Comparison of ENCODE assay signal across 13 mouse cellular contexts in the genomic region with DNA sequence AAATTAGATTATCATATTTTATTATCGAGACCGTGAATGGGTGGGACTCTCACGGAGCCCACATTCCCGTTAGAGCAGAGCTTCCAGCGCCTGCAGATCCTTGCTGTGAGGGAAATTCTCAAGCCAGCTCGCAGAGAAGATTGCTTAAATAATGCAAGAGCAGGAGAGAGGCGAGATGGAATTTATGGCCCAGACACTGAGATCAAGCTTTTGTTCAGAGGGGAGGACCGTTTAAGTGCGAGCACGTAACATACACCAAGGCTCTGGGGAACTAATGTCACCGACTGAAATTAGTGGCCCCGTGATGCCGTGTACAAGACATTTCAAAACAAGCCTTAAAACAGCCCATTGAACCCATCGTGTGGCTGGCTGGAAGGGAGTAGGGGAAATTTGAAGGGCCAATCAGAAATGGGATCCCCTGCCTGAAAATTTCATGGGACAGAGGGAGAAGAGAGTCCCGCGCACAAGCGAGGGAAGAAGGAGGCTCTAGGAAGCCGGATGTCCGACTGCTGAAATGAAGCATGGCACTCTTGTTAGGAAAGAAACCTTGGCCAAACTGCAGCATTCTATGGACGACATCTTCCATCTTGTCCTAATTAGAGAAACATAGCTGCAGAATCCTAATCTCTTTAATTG.
A peak's percentile ranks its signal among the peaks of the same experiment; 100 is the strongest.
DNase-seq lines count a peak whose midpoint lies in the region; ATAC-seq and TF ChIP-seq lines count a peak whose summit lies in the region.
"Had no signal": no experiment of that assay in that cellular context is flagged by ENCODE, and none has a peak within 500 bp of the region (broad histone marks: within the 10 kb centered on the region; RNA-seq: fewer than 3 reads in every experiment).

No protein-coding gene starts in this region.

- peak overlapping the region; percentile 47 for H3K4me2 ChIP-seq in kidney, embryonic 15.5 days
- peak overlapping the region; percentile 49 for H3K4me2 ChIP-seq in embryonic facial prominence, embryonic 13.5 days

- H3K4me3 ChIP-seq in kidney, embryonic 15.5 days (replicated peaks), result peak overlapping the region; percentile 17
- H3K4me3 ChIP-seq in embryonic facial prominence, embryonic 13.5 days, result peak overlapping the region; percentile 17
- H3K4me3 ChIP-seq: erythroblast, embryonic 14.5 days; myocyte had no signal

- no peak overlapping the region for H3K9ac ChIP-seq in kidney, embryonic 15.5 days
- H3K9ac ChIP-seq in embryonic facial prominence, embryonic 13.5 days, result 0 out of 2 replicates have a peak overlapping the region, but pooled peaks have one; percentile 27
- H3K9ac ChIP-seq: liver, postnatal 0 days had no signal

- no peak for TF ChIP-seq CTCF in brain, embryonic 14.5 days (IDR thresholded peaks at IDR 0.05; ENCODE audit: borderline replicate concordance, extremely low read depth, insufficient read depth, insufficient read length)

- no peak for TF ChIP-seq POLR2A in brain, embryonic 14.5 days (IDR thresholded peaks at IDR 0.05; ENCODE audit: borderline replicate concordance, extremely low read depth, insufficient read depth, insufficient read length, poor library complexity, severe bottlenecking)

- no peaks in the 10 kb centered on the region for H3K27me3 ChIP-seq in kidney, embryonic 15.5 days
- H3K27me3 ChIP-seq in embryonic facial prominence, embryonic 13.5 days, result peaks cover 6% of the 10 kb centered on the region; the same call in 1 of the 2 replicates

- ATAC-seq in kidney, embryonic 15.5 days (replicated peaks; ENCODE audit: low FRiP score), result no peak
- ATAC-seq in embryonic facial prominence, embryonic 13.5 days (ENCODE audit: insufficient number of reproducible peaks, insufficient read depth, low FRiP score, low TSS enrichment, low read depth), result no peak
- ATAC-seq: liver, postnatal 0 days had no signal

- H3K27ac ChIP-seq in kidney, embryonic 15.5 days, result peak overlapping the region; percentile 72
- H3K27ac ChIP-seq in embryonic facial prominence, embryonic 13.5 days, result no peak overlapping the region

- H3K4me1 ChIP-seq in kidney, embryonic 15.5 days, result peaks cover 40% of the 10 kb centered on the region
- peaks cover 32% of the 10 kb centered on the region for H3K4me1 ChIP-seq in embryonic facial prominence, embryonic 13.5 days

- no peaks in the 10 kb centered on the region for H3K9me3 ChIP-seq in kidney, embryonic 15.5 days (replicated peaks)
- no peaks in the 10 kb centered on the region for H3K9me3 ChIP-seq in embryonic facial prominence, embryonic 13.5 days

- 28% methylated on average over 20 of the region's 20 CpGs for WGBS in kidney, embryonic 15.5 days
- 44% methylated on average over 20 of the region's 20 CpGs for WGBS in embryonic facial prominence, embryonic 13.5 days

- intact Hi-C loops in left cerebral cortex, postnatal 36 days (cut with DNase I), result no loop called here

- no peak for DNase-seq in kidney, postnatal 10 days
- DNase-seq in brain, embryonic 14.5 days (ENCODE audit: low read depth), result peak; percentile 56
- DNase-seq in mesoderm, embryonic 11.5 days (ENCODE audit: low read depth, low spot score), result peak; percentile 55
- no peak for DNase-seq in right cerebral cortex, postnatal 10 days (ENCODE audit: low spot score in 2 of 2)
- DNase-seq in left cerebral cortex, postnatal 36 days (ENCODE audit: low spot score in 2 of 2), result no peak
- DNase-seq: cerebellum, adult 8-10 months; gastrocnemius, postnatal 10 days; liver, postnatal 0 days; right cerebral cortex, postnatal 25 days had no signal

- H3K36me3 ChIP-seq in kidney, embryonic 15.5 days, result no peaks in the 10 kb centered on the region
- no peaks in the 10 kb centered on the region for H3K36me3 ChIP-seq in embryonic facial prominence, embryonic 13.5 days

Comparison
In these comparisons a context has a peak if more than half of its experiments do, and no peak if none do; other contexts are left out.
1. DNase-seq: peak in brain, embryonic 14.5 days (single experiment) and mesoderm, embryonic 11.5 days (single experiment); none in kidney, postnatal 10 days (single experiment), right cerebral cortex, postnatal 10 days (0 of 2) and left cerebral cortex, postnatal 36 days (0 of 2).